ENCODE assay signal across 14 mouse cellular contexts in genomic region chr6:146580381-146580926, GRCm38 (mm10). TPM values are rescaled to one million over a fixed set of nuclear protein-coding genes. Genes with fewer than 3 reads are reported as not detected.
A peak's percentile ranks its signal among the peaks of the same experiment; 100 is the strongest.
DNase-seq lines count a peak whose midpoint lies in the region; ATAC-seq and TF ChIP-seq lines count a peak whose summit lies in the region.
"Had no signal": no experiment of that assay in that cellular context is flagged by ENCODE, and none has a peak within 500 bp of the region (broad histone marks: within the 10 kb centered on the region; RNA-seq: fewer than 3 reads in every experiment).

No protein-coding gene starts in this region.

- no peaks in the 10 kb centered on the region for H3K9me3 ChIP-seq in heart, embryonic 13.5 days
- H3K9me3 ChIP-seq in liver, embryonic 14.5 days (ENCODE audit: control insufficient read depth, low read length): no peaks in the 10 kb centered on the region

- 0 out of 2 replicates have a peak overlapping the region, but pooled peaks have one; percentile 54 for H3K9ac ChIP-seq in heart, embryonic 13.5 days
- 0 out of 2 replicates have a peak overlapping the region, but pooled peaks have one; percentile 24 for H3K9ac ChIP-seq in liver, embryonic 14.5 days (replicated peaks)

- peaks cover 47% of the 10 kb centered on the region for H3K4me1 ChIP-seq in heart, embryonic 13.5 days
- H3K4me1 ChIP-seq in liver, embryonic 14.5 days (replicated peaks; ENCODE audit: control insufficient read depth in 2 of 2, insufficient read depth in 2 of 2, low read length in 1 of 2): peaks cover 16 to 22% of the 10 kb centered on the region in 2 experiments

- no peak overlapping the region for H3K27ac ChIP-seq in heart, embryonic 13.5 days (replicated peaks)
- H3K27ac ChIP-seq in liver, embryonic 14.5 days: no peak overlapping the region
- H3K27ac ChIP-seq: gastrocnemius, adult 2 months had no signal

- no peak for DNase-seq in heart, adult 11 months
- peak; percentile 3 to 19 for DNase-seq in thymus, adult 18-20 months
- no peak for DNase-seq in thymus, postnatal 10 days (ENCODE audit: low spot score in 2 of 2)
- DNase-seq in liver, embryonic 14.5 days (ENCODE audit: low read depth in 3 of 3, low spot score in 3 of 3): no peak
- DNase-seq in thymus, postnatal 25 days: peak; percentile 15
- DNase-seq in urinary bladder, postnatal 4 days (ENCODE audit: low spot score in 2 of 2): no peak
- no peak for DNase-seq in kidney, postnatal 10 days
- DNase-seq: adrenal gland, postnatal 36 days; cerebellum, adult 2 months; gastrocnemius, adult 2 months; heart, postnatal 14 days; retina, postnatal 1 day had no signal

- no peak for TF ChIP-seq EP300 in liver, embryonic 14.5 days (IDR thresholded peaks at IDR 0.05; ENCODE audit: low read depth)

- H3K4me2 ChIP-seq in heart, embryonic 13.5 days: no peak overlapping the region
- H3K4me2 ChIP-seq in liver, embryonic 14.5 days (ENCODE audit: low read depth): peak overlapping the region; percentile 91

- TF ChIP-seq CTCF in liver, embryonic 14.5 days (IDR thresholded peaks at IDR 0.05; ENCODE audit: low read depth): no peak

- no peak for ATAC-seq in heart, embryonic 13.5 days (ENCODE audit: extremely low read depth, insufficient number of reproducible peaks, low FRiP score, low TSS enrichment)
- no peak for ATAC-seq in liver, embryonic 14.5 days (ENCODE audit: insufficient read depth)
- ATAC-seq: Patski had no signal

- H3K27me3 ChIP-seq in heart, embryonic 13.5 days (replicated peaks): no peaks in the 10 kb centered on the region
- no peaks in the 10 kb centered on the region for H3K27me3 ChIP-seq in liver, embryonic 14.5 days (ENCODE audit: control insufficient read depth, insufficient read depth, low read length)
- H3K27me3 ChIP-seq: Patski had no signal

- H3K36me3 ChIP-seq in heart, embryonic 13.5 days: peaks cover 10% of the 10 kb centered on the region
- H3K36me3 ChIP-seq in liver, embryonic 14.5 days (replicated peaks; ENCODE audit: control insufficient read depth, insufficient read depth, low read depth): peaks cover under 1% of the 10 kb centered on the region

- 45% methylated on average over 2 of the region's 2 CpGs for WGBS in heart, embryonic 13.5 days
- whole genome bisulfite sequencing in liver, embryonic 14.5 days (ENCODE audit: insufficient replicate concordance): 8% methylated on average over 2 of the region's 2 CpGs

- H3K4me3 ChIP-seq in heart, embryonic 13.5 days: no peak overlapping the region
- H3K4me3 ChIP-seq in liver, embryonic 14.5 days (ENCODE audit: insufficient read depth in 1 of 2, low read depth in 2 of 2, low read length in 2 of 2): no peak overlapping the region

RNA-seq across cellular contexts. Expression of gene Ints13, which starts 2.8 kb away (rescaled TPM):
- 43.4 and 50.9 TPM in 2 replicates for polyA plus RNA-seq in heart, embryonic 13.5 days (2015; fragmentation: Nextera tagmentation; extraction: Ambion mirVana)
- polyA plus RNA-seq in liver, embryonic 14.5 days (2012; rRNA removed): 14.7 and 23.2 TPM in 2 replicates
- polyA plus RNA-seq in liver, embryonic 14.5 days (2014; fragmentation: Nextera tagmentation; extraction: Ambion mirVana): 27.8 and 29.0 TPM in 2 replicates

RNA-seq across cellular contexts. Expression of gene Fgfr1op2, which starts 3.5 kb away (rescaled TPM):
- 79.8 and 86.3 TPM in 2 replicates for polyA plus RNA-seq in heart, embryonic 13.5 days (2015; fragmentation: Nextera tagmentation; extraction: Ambion mirVana)
- 23.3 and 42.1 TPM in 2 replicates for polyA plus RNA-seq in liver, embryonic 14.5 days (2012; rRNA removed)
- 92.6 and 99.8 TPM in 2 replicates for polyA plus RNA-seq in liver, embryonic 14.5 days (2014; fragmentation: Nextera tagmentation; extraction: Ambion mirVana)

Comparison
In these comparisons a context has a peak if more than half of its experiments do, and no peak if none do; other contexts are left out.
1. DNase-seq: peak in thymus, adult 18-20 months (2 of 2) and thymus, postnatal 25 days (single experiment); none in heart, adult 11 months (single experiment), thymus, postnatal 10 days (0 of 2), liver, embryonic 14.5 days (0 of 3), urinary bladder, postnatal 4 days (0 of 2) and kidney, postnatal 10 days (single experiment).